Mouse (Mus musculus): Measurements from ENCODE around the gene Cntnap2. TPM values are rescaled to one million over a fixed set of nuclear protein-coding genes. Genes with fewer than 3 reads are reported as not detected.
A peak's percentile ranks its signal among the peaks of the same experiment; 100 is the strongest.

Cntnap2 gene
- total and polyA plus RNA-seq, 2 experiments from 2014 or later = 39.8 to 76.6 TPM

DNA sequence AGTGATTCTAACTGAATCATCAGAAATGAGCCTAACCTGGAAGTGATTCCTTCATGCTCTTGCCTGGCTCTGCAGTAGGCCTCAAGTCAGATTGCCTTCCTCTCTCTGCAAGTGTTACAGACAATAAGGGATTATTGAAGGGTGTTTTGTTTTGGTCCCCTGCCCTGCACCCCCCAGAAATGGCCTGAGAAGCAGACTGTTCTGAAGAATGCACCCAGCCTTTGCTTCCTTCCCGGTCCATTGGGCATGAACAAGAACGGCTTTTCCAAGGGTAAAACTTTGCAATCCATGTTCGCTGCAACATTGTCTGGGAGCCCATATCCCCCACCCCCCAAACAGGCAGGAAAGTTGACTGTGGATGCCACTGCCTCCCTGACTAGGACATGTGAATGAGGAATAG lies 1704.3 kb downstream of the Cntnap2 start:
- no peaks in the 10 kb centered on the region for H3K4me1 ChIP-seq (ENCODE audit: insufficient read depth, low read length)
- no peak for TF ChIP-seq CTCF (IDR thresholded peaks at IDR 0.05; ENCODE audit: low read depth)
- DNase-seq (ENCODE audit: low spot score) (no peak), ATAC-seq (no peak)
- no peaks in the 10 kb centered on the region for H3K27me3 ChIP-seq (ENCODE audit: insufficient read depth, low read length)
- no peak overlapping the region for H3K4me3 ChIP-seq (ENCODE audit: low read length)
- H3K9me3 ChIP-seq (ENCODE audit: low read length) = no peaks in the 10 kb centered on the region
- H3K9ac ChIP-seq (replicated peaks; ENCODE audit: low read length) = no peak overlapping the region
- 30% methylated on average over 3 of the region's 3 CpGs for WGBS
- no peak overlapping the region for H3K4me2 ChIP-seq (ENCODE audit: low read depth, low read length)
- H3K36me3 ChIP-seq (ENCODE audit: insufficient read depth, low read length) = no peaks in the 10 kb centered on the region
- no peak overlapping the region for H3K27ac ChIP-seq

DNA sequence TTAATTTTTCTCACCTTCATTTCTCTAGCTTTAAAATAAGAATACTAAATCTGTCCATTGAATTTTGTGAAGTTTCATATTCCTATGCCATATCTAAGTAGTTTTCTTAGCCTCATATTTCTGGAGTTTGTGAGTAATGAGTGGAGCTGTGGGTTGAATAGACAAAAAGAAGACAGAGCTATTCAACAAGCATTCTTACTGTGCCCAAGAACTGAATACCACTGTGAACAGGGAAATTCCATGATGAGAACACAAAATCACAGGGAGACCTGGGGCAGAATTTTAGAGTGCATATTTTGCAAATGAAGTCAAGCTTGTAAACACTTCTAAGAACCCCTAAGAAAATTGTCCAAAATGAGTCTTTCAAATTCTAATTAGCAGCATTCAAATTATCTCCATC lies 1715.4 kb downstream of the Cntnap2 start:
- Histone ChIP-seq H3K4me1 (ENCODE audit: insufficient read depth, low read length) (no peaks in the 10 kb centered on the region), H3K9me3 (ENCODE audit: low read length) (no peaks in the 10 kb centered on the region), H3K36me3 (ENCODE audit: insufficient read depth, low read length) (no peaks in the 10 kb centered on the region), H3K27me3 (ENCODE audit: insufficient read depth, low read length) (no peaks in the 10 kb centered on the region), H3K4me3 (ENCODE audit: low read length) (no peak overlapping the region), H3K4me2 (ENCODE audit: low read depth, low read length) (no peak overlapping the region), H3K27ac (no peak overlapping the region), H3K9ac (replicated peaks; ENCODE audit: low read length) (no peak overlapping the region)
- ATAC-seq (no peak), DNase-seq (ENCODE audit: low spot score) (no peak)
- TF ChIP-seq CTCF (IDR thresholded peaks at IDR 0.05; ENCODE audit: low read depth) = no peak

DNA sequence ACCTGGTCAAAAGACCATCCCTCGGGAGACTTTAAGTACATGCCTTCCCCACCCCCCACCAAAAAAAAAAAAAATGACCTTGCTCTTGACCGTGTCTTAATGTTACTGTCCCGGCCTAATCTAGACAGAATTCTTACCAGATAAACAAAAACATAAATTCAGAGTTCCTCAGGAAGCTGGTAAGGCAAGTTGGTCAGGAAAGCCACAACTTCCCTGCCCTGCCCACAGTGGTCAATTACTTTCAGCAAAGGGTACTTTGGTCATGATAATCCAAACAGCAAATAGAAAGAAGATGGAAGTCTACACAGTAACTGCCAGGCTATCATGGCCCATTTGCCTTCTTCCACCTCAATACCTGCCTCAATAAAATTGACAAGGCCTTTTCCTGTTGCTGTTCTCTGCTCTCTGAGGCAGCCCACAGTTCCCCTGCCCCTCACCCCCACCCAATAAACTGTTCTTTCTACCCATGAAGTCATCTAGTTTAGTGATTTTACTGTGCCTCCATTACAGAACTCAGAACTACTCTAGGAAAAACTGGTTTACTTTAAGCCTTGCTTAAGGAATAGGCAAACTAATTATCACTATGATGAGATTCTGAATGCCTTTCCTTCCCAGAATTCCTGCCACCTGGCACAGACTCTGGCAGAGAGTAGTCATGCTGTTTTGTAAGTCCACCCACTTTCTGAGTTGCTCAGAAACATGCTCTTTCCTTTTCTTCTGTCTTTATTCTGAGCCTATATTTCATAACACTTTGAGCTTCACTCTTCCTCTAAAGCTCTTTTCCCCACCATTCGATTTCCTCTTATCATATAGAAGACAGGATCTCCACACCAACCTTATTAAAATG lies 1743.3 kb downstream of the Cntnap2 start:
- Histone ChIP-seq H3K4me3 (ENCODE audit: low read length) (no peak overlapping the region), H3K4me2 (ENCODE audit: low read depth, low read length) (no peak overlapping the region), H3K27me3 (ENCODE audit: insufficient read depth, low read length) (no peaks in the 10 kb centered on the region), H3K9me3 (ENCODE audit: low read length) (no peaks in the 10 kb centered on the region), H3K9ac (replicated peaks; ENCODE audit: low read length) (no peak overlapping the region), H3K4me1 (ENCODE audit: insufficient read depth, low read length) (no peaks in the 10 kb centered on the region), H3K27ac (no peak overlapping the region), H3K36me3 (ENCODE audit: insufficient read depth, low read length) (no peaks in the 10 kb centered on the region)
- DNase-seq (ENCODE audit: low spot score) = no peak
- WGBS = 89% methylated on average over 4 of the region's 4 CpGs
- no peak for ATAC-seq
- TF ChIP-seq CTCF (IDR thresholded peaks at IDR 0.05; ENCODE audit: low read depth) = no peak

DNA sequence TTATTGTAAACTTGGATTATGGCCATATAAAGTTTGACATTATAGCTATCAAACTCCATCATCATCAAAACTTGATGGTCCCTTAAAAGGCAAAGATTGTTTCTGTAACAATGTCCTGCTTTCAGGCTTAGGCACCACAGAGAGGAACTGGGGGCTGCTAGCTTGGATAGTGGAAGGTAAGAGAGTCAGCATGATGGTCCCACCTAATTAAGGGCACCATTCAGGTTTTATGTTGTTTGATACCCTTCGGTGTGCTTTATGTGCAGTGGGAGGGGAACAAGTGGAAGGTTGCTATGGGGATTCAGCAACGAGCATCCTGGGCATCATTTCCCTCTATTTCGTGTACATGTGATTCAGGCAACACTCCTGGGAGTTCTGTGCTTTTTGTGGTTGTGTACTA lies 1797.5 kb downstream of the Cntnap2 start:
- no peaks in the 10 kb centered on the region for H3K4me1 ChIP-seq (ENCODE audit: insufficient read depth, low read length)
- H3K9me3 ChIP-seq (ENCODE audit: low read length) = no peaks in the 10 kb centered on the region
- H3K27ac ChIP-seq = no peak overlapping the region
- H3K9ac ChIP-seq (replicated peaks; ENCODE audit: low read length) = no peak overlapping the region
- TF ChIP-seq CTCF (IDR thresholded peaks at IDR 0.05; ENCODE audit: low read depth) = no peak
- no peak for DNase-seq (ENCODE audit: low spot score)
- H3K27me3 ChIP-seq (ENCODE audit: insufficient read depth, low read length) = no peaks in the 10 kb centered on the region
- H3K36me3 ChIP-seq (ENCODE audit: insufficient read depth, low read length) = no peaks in the 10 kb centered on the region
- no peak overlapping the region for H3K4me3 ChIP-seq (ENCODE audit: low read length)
- 83% methylated on average over 3 of the region's 3 CpGs for WGBS
- H3K4me2 ChIP-seq (ENCODE audit: low read depth, low read length) = no peak overlapping the region
- ATAC-seq = no peak

DNA sequence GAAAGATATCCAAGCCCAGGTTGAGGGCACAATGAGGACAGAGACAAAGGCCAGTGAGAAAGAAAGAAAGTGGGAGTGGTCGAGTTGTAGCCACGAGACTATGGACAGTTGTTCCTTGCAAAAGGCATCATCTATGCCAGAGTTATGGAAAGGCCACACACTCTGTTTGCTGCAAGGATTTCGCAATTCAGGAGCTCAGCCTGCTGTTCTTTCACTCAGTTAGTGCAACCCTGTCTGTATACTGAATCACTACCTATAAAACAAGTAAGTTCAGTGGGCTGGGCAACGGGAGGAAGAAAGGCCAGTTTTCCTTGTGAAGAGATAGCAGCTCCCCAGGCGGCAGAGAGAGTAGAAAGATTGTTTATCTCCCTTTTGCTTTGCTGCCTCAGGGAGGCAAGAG lies 1801.9 kb downstream of the Cntnap2 start:
- no peak for TF ChIP-seq CTCF (IDR thresholded peaks at IDR 0.05; ENCODE audit: low read depth)
- H3K4me3 ChIP-seq (ENCODE audit: low read length) = no peak overlapping the region

DNA sequence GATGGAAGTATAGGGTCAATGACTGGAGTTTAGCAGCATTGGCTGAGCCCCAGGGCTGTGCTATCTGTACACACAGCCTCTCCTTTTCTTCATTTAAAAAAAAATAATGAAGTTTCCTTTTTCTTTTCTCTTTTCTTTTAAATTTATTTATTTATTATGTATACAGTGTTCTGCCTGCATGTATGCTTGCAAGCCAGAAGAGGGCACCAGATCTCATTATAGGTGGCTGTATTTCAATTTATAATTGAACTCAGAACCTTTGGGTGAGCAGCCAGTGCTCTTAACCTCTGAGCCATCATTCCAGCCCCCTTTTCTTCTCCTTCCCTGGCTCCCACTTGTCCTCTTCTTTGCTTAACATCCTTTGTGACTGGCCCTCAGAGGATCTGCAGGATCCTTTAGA lies 1807.2 kb downstream of the Cntnap2 start:
- DNase-seq (ENCODE audit: low spot score) = no peak
- H3K4me1 ChIP-seq (ENCODE audit: insufficient read depth, low read length) = no peaks in the 10 kb centered on the region
- H3K36me3 ChIP-seq (ENCODE audit: insufficient read depth, low read length) = no peaks in the 10 kb centered on the region
- peak; percentile 31 for TF ChIP-seq CTCF (IDR thresholded peaks at IDR 0.05; ENCODE audit: low read depth)
- H3K27me3 ChIP-seq (ENCODE audit: insufficient read depth, low read length) = no peaks in the 10 kb centered on the region
- no peak overlapping the region for H3K9ac ChIP-seq (replicated peaks; ENCODE audit: low read length)
- H3K9me3 ChIP-seq (ENCODE audit: low read length) = no peaks in the 10 kb centered on the region
- no peak overlapping the region for H3K4me2 ChIP-seq (ENCODE audit: low read depth, low read length)
- H3K27ac ChIP-seq = no peak overlapping the region
- no peak overlapping the region for H3K4me3 ChIP-seq (ENCODE audit: low read length)
- no peak for ATAC-seq

More for the DNA sequence above, 1801.9 kb downstream of the Cntnap2 start:
- Histone ChIP-seq H3K27ac (no peak overlapping the region), H3K9me3 (ENCODE audit: low read length) (no peaks in the 10 kb centered on the region), H3K4me1 (ENCODE audit: insufficient read depth, low read length) (no peaks in the 10 kb centered on the region), H3K9ac (replicated peaks; ENCODE audit: low read length) (no peak overlapping the region), H3K4me2 (ENCODE audit: low read depth, low read length) (no peak overlapping the region), H3K36me3 (ENCODE audit: insufficient read depth, low read length) (no peaks in the 10 kb centered on the region), H3K27me3 (ENCODE audit: insufficient read depth, low read length) (no peaks in the 10 kb centered on the region)
- WGBS = 16% methylated on average over 5 of the region's 5 CpGs
- ATAC-seq (no peak), DNase-seq (ENCODE audit: low spot score) (no peak)

DNA sequence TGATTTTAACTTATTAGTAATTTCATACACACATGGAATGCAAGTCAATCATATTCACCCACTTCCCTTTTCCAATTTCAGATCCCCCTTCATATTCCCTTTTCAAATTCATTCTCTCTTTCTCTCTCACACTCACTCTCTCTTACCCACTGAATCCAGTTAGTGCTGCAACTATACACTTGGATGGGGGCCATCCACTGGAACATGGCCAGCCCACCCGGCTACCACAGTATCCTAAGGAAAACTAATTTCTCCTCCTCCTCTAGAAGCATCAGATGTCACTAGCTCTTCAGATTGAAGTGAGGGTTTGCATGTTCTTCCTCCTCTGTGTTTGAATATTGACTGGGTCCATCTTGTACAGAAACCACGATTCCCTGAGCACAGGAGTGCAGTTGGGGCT lies 1827.1 kb downstream of the Cntnap2 start:
- Histone ChIP-seq H3K27ac (no peak overlapping the region), H3K9ac (replicated peaks; ENCODE audit: low read length) (no peak overlapping the region), H3K4me3 (ENCODE audit: low read length) (no peak overlapping the region), H3K36me3 (ENCODE audit: insufficient read depth, low read length) (no peaks in the 10 kb centered on the region), H3K27me3 (ENCODE audit: insufficient read depth, low read length) (no peaks in the 10 kb centered on the region), H3K4me2 (ENCODE audit: low read depth, low read length) (no peak overlapping the region), H3K9me3 (ENCODE audit: low read length) (no peaks in the 10 kb centered on the region), H3K4me1 (ENCODE audit: insufficient read depth, low read length) (no peaks in the 10 kb centered on the region)
- DNase-seq (ENCODE audit: low spot score) = no peak
- 62% methylated on average over 2 of the region's 2 CpGs for WGBS
- no peak for ATAC-seq
- no peak for TF ChIP-seq CTCF (IDR thresholded peaks at IDR 0.05; ENCODE audit: low read depth)
